Mouse (Mus musculus): ENCODE measurements around the gene Scfd2. TPM values are rescaled to one million over a fixed set of nuclear protein-coding genes. Genes with fewer than 3 reads are reported as not detected.

Scfd2 gene
- total RNA-seq, 2 experiments from 2014 or later = 23.6 to 27.6 TPM

GRCm38 (mm10) chr5:74246971-74247370 is 284.6 kb downstream of the Scfd2 start:
- no peak for DNase-seq (ENCODE audit: low spot score in 2 of 2)
- Histone ChIP-seq H3K4me3 (no peak overlapping the region), H3K27ac (no peak overlapping the region)
- no peak for TF ChIP-seq CTCF (conservative IDR thresholded peaks at IDR 0.05)

DNA sequence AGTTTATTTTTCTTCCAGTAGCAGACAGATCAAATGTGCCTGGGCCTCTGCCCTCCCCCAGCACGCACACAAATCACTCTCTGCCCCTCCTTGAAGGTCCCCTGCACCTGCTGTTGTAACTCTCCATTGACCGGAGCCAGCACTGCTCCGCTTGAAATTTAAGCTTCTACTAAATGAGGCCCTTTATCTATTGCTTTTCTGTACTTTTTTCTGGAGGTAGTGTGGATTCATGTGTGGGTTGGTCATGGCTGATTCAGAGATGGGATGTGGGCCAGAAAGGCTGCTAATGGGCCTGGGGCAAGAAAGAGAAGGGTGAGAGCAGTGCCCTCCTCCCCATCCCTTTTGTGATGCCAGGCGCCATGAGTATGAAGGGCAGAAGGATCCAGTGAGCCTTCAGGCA is 285.1 kb downstream of the Scfd2 start:
- no peak for TF ChIP-seq CTCF (conservative IDR thresholded peaks at IDR 0.05)
- DNase-seq (ENCODE audit: low spot score in 2 of 2) = no peak
- no peak overlapping the region for H3K27ac ChIP-seq
- H3K4me3 ChIP-seq = no peak overlapping the region

GRCm38 (mm10) chr5:74245641-74246145 is 285.9 kb downstream of the Scfd2 start:
- no peak for DNase-seq (ENCODE audit: low spot score in 2 of 2)
- H3K27ac ChIP-seq = no peak overlapping the region
- no peak overlapping the region for H3K4me3 ChIP-seq
- no peak for TF ChIP-seq CTCF (conservative IDR thresholded peaks at IDR 0.05)

- DNase-seq (ENCODE audit: low spot score in 2 of 2) = no peak
- no peak for TF ChIP-seq CTCF (conservative IDR thresholded peaks at IDR 0.05)
- Histone ChIP-seq H3K4me3 (no peak overlapping the region), H3K27ac (no peak overlapping the region)
These were observed 287.0 kb downstream of the Scfd2 start for GRCm38 (mm10) chr5:74244406-74245019.

DNA sequence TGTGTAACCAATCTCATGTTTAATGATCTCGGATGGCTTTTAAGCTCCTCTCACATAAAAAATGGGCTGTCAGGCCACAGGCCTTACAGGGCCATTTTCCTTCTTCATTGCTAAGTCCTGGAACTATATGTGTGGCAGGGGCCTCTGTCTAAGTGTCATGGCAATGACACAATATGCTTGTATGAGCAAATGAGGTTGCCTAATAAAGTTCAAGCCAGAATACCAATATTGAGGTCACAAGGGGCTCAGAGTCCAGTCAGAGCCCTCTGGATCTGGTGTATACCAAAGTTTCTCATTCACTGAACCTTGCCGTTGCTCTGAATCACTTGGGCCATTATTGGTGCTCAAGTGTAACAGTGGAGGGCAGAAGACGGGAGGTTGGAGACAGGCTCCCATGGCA is 288.9 kb downstream of the Scfd2 start:
- Histone ChIP-seq H3K27ac (no peak overlapping the region), H3K4me3 (no peak overlapping the region)
- TF ChIP-seq CTCF (conservative IDR thresholded peaks at IDR 0.05) = no peak
- DNase-seq (ENCODE audit: low spot score in 2 of 2) = no peak

DNA sequence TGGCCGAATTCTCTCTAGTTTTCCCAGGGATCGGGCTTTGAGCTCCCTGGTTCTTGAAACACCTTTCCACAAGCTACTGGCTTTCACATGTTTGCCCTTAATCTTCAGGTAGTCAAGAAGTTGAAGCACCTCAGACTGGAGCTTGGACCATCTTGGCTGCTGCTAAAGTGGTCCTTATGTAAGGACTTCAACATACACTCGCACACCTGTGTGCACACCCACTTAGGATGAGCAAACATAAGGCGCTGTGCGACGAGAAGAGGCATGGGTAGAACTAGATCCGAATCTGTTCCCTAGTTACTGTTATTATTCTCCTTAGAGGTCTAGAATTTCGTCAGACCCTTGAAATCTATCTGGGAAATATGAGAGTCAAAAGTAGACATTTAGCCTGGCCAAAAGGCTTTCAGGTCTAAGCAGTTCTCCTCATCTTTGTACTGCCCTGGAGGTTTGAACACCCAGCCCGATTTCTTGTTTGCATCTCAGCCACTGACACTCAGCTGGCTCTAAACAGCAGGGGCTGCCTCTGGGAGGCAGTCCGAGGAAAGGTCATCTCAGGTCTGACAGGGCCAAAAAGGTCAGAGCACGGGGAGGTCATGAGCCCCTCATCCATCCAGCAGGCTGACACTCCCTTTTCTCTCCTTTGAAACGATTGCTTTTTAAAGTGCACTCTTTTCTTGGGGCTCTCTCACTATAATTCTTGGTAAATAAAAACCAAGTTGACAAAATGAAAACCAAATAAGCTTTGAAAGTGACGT is 290.5 kb downstream of the Scfd2 start:
- H3K4me3 ChIP-seq = no peak overlapping the region
- no peak overlapping the region for H3K27ac ChIP-seq
- TF ChIP-seq CTCF (conservative IDR thresholded peaks at IDR 0.05) = no peak
- DNase-seq (ENCODE audit: low spot score in 2 of 2) = no peak

DNA sequence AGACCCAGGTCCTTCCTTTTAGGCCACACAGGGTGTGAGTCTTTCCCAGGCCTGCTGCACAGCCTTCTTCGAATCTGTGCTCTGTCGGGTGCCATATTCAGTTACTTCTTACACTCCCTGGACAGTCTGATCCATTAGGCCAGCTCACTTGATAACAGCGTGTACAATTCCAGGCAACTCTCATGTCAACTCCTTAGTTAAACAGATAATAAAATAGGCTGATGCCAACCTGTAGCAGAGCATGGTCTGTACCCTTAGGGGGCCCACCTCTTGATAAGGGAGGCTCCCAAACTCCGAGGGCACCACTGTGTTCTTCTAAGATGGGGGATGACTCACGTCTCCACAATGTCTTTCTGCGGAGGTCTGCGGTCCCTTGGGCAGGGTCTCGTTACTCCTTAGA is 291.3 kb downstream of the Scfd2 start:
- DNase-seq (ENCODE audit: low spot score in 2 of 2) = no peak
- no peak for TF ChIP-seq CTCF (conservative IDR thresholded peaks at IDR 0.05)
- Histone ChIP-seq H3K4me3 (no peak overlapping the region), H3K27ac (no peak overlapping the region)

GRCm38 (mm10) chr5:74239369-74239768 is 292.2 kb downstream of the Scfd2 start:
- Histone ChIP-seq H3K27ac (no peak overlapping the region), H3K4me3 (no peak overlapping the region)
- DNase-seq (ENCODE audit: low spot score in 2 of 2) = no peak
- no peak for TF ChIP-seq CTCF (conservative IDR thresholded peaks at IDR 0.05)

GRCm38 (mm10) chr5:74233808-74234207 is 297.8 kb downstream of the Scfd2 start:
- no peak for DNase-seq (ENCODE audit: low spot score in 2 of 2)
- H3K27ac ChIP-seq = no peak overlapping the region
- H3K4me3 ChIP-seq = no peak overlapping the region
- TF ChIP-seq CTCF (conservative IDR thresholded peaks at IDR 0.05) = no peak

- no peak for DNase-seq (ENCODE audit: low spot score in 2 of 2)
- no peak for TF ChIP-seq CTCF (conservative IDR thresholded peaks at IDR 0.05)
- no peak overlapping the region for H3K27ac ChIP-seq
- H3K4me3 ChIP-seq = no peak overlapping the region
These were observed 301.0 kb downstream of the Scfd2 start for GRCm38 (mm10) chr5:74230525-74230924.

DNA sequence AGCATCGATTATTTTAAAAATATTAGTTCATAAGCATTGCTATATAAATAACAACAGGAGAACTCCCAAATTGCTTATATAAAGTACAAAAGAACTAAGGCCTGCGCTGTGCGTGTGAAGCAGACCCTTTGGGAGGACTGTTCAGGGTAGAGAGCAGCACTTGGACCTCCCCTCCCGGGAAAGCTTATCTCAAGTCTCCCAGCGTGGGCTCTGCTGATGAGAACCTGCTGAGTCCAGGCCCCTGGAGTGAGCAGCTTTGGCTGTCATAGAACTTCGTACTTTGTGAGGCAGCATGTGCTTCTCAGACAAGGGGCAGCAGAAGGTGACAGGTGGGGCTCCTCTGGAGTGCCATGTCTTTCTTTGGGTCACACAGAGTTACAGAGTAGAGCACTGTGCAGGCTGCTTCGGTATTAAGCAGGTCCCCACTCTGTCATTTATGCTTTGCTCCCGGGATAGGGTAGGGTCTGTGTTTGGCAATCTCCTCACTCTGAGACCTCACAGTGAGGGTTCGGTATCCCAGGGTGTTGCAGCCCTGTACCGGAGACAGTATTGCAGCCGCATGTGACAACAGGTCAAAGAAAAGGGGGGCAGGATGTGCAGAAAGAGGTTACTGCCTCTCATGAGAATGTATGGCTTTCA is 301.7 kb downstream of the Scfd2 start:
- no peak overlapping the region for H3K27ac ChIP-seq
- TF ChIP-seq CTCF (conservative IDR thresholded peaks at IDR 0.05) = no peak
- no peak overlapping the region for H3K4me3 ChIP-seq
- no peak for DNase-seq (ENCODE audit: low spot score in 2 of 2)

DNA sequence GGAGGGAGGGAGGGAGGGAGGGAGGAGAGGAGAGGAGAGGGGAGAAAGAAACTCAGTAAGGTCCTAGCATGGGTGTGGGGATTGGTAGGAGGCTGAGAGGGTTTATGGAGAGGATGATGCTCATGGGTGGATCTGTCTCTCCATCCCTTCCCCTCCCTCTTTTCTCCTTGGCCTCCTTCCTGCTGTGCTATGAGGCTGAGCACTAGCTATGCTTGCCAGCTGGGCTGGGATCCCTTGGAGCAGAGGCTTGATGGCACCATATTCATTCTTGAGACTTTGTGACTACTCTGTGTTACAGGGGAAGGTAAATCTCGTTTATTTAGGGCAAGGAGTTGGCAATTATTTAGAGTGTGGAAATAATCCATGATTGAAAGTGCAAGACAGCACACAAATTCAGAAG is 302.6 kb downstream of the Scfd2 start:
- Histone ChIP-seq H3K4me3 (no peak overlapping the region), H3K27ac (no peak overlapping the region)
- no peak for TF ChIP-seq CTCF (conservative IDR thresholded peaks at IDR 0.05)
- DNase-seq (ENCODE audit: low spot score in 2 of 2) = no peak

- no peak for TF ChIP-seq CTCF (conservative IDR thresholded peaks at IDR 0.05)
- no peak overlapping the region for H3K4me3 ChIP-seq
- no peak overlapping the region for H3K27ac ChIP-seq
- DNase-seq (ENCODE audit: low spot score in 2 of 2) = no peak
These were observed 304.2 kb downstream of the Scfd2 start for GRCm38 (mm10) chr5:74227352-74227751.

Measured in layer of hippocampus, adult 2 months (tissue).